Mouse (Mus musculus) megakaryocyte, embryonic 14.5 days (primary cell): Measurements from ENCODE around the gene Sh3rf1.

ENCODE experiments used
- FLI1 ChIP-seq: IDR thresholded peaks from 2 replicates; pipeline ENCODE4 v1.6.1; 2012; ENCODE audit warnings: low read length, inconsistent platforms, mixed read lengths
- GATA1 ChIP-seq: IDR thresholded peaks from 3 replicates; pipeline ENCODE4 v1.6.1; 2012; ENCODE audit warnings: mixed read lengths, low read length, inconsistent platforms, borderline replicate concordance

DNA sequence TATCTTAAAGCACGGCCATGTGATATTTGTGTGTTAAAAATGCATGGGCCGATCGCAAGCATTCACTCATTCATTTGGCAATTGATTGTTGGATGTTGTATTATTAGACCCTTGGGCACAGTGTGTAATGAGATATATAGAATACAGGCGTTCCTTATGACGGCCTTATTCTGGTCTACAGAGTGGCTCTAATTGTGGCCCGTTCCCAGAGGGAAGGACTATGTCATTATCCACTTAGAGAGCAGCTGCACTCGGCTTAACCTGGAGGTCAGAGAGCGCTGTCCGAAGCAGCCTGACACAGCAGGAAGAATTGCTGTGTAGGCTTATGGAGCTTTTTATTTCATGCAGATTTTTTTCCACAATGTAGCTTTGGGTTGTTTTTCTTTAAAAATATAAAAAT, 126.8 kb downstream of the Sh3rf1 start:
- TF ChIP-seq GATA1 = no peak
- TF ChIP-seq FLI1 = no peak
